Mouse (Mus musculus) liver, embryonic 14.5 days (tissue): Measurements from ENCODE around the gene Trp53bp2.

Source experiments
- CTCF ChIP-seq: IDR thresholded peaks from 2 replicates; pipeline ENCODE4 v1.5.1; 2016; ENCODE audit warnings: antibody characterized with exemption, low read depth, control low read depth
- EP300 ChIP-seq: IDR thresholded peaks from 2 replicates; pipeline ENCODE4 v1.6.1; 2016; ENCODE audit warnings: antibody characterized with exemption, low read depth

DNA sequence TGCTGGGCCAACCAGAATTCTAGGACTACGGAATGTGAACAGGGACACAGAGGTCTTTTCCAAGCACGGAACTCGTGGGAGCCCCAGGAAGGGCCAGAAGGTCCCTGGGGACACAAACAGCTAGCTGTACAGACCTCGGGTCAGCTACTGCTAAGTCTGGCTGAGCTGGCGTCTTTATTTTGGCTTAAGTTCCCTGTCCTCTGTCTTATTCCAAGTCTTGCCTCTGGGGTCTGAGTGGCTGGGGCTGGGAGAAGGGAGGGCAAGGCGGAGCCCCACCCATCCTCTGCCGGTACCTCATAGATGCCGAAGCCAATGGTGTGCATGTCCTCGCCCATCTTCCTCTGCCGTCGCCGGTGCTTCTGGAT, 74.9 kb downstream of the Trp53bp2 start:
- no peak for TF ChIP-seq CTCF
- TF ChIP-seq EP300: no peak
